Mouse (Mus musculus) thymus, adult 2 months (tissue): Measurements from ENCODE around the gene B4galnt2. TPM values are rescaled to one million over a fixed set of nuclear protein-coding genes. Genes with fewer than 3 reads are reported as not detected.

Source experiments
- DNase-seq: peaks from one replicate; pipeline ENCODE4 v3.0.0; 2021
- H3K27ac ChIP-seq: fragments of 200-500 bp; 2 replicates; pipeline ENCODE4 v1.5.1; 2012; ENCODE audit warnings: low read length, control low read depth; ENCODE audit not compliant: control insufficient read depth, insufficient read depth
- H3K27me3 ChIP-seq: fragments of 200-500 bp; 2 replicates; pipeline ENCODE4 v1.6.1; 2012; ENCODE audit warnings: mild to moderate bottlenecking, low read length, moderate library complexity, mixed read lengths; ENCODE audit not compliant: control insufficient read depth, insufficient read depth
- H3K36me3 ChIP-seq: fragments of 200-500 bp; 2 replicates; pipeline ENCODE4 v1.6.1; 2012; ENCODE audit warnings: mild to moderate bottlenecking, low read length, moderate library complexity; ENCODE audit not compliant: control insufficient read depth, insufficient read depth
- H3K4me1 ChIP-seq: fragments of 200-500 bp; replicated peaks from 2 replicates; pipeline ENCODE4 v1.6.1; 2012; ENCODE audit warnings: low read length; ENCODE audit not compliant: control insufficient read depth, insufficient read depth
- H3K4me3 ChIP-seq: fragments of 200-500 bp; 2 replicates; pipeline ENCODE4 v1.5.1; 2012; ENCODE audit warnings: mild to moderate bottlenecking, low read length, control low read depth, moderate library complexity; ENCODE audit not compliant: control insufficient read depth, insufficient read depth
- CTCF ChIP-seq: fragments of 200-500 bp; IDR thresholded peaks from 2 replicates; pipeline ENCODE4 v1.5.1; 2012; ENCODE audit warnings: mild to moderate bottlenecking, control low read depth, low read length, moderate library complexity, borderline replicate concordance; ENCODE audit not compliant: control insufficient read depth, poor library complexity, insufficient read depth; ENCODE audit errors: extremely low read depth
- POLR2A ChIP-seq: fragments of 200-500 bp; IDR thresholded peaks from 2 replicates; pipeline ENCODE4 v1.6.1; 2012; ENCODE audit warnings: mild to moderate bottlenecking, low read length, control low read depth, moderate library complexity; ENCODE audit not compliant: control insufficient read depth, poor library complexity, insufficient read depth; ENCODE audit errors: extremely low read depth
- WGBS: fragments of 180-500 bp; shearing (Covaris S2); methylation state at CpG from one replicate; pipeline ENCODE4 v1.1.7; 2018; 5-methylcytosine and 5-hydroxymethylcytosine counted together
- polyA plus RNA-seq: library from polyadenylated mRNA; depleted of rRNA; stranded (reverse); fragments of >200 nt; gene quantifications from 2 replicates; pipeline ENCODE4 v1.2.3, GENCODE M21; 2012; rRNA removed

B4galnt2 gene
- polyA plus RNA-seq = not detected in 2 replicates

DNA sequence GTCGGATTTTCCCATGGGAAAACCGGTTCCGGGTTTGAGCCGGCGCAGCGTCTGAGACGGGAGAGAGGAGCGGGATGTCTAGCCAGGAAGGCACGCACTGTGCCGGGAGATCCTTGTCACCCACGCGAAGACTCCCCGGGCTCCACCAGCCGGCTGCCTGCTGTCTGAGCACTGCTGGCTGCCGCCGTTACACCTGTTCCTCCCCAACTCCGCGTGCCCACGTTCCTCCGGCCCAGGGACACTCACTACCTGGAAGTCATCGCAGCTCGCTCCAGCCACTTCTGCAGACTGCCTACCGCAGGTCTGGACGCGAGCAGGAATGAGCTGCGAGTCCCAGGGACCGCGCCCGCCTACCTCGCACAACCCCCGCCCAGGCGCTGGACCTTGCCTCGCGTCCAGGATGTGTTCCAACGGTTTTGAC, at the start of gene B4galnt2:
TSS of gene B4galnt2 (minus strand) at position 321 of the 421 bp plus-strand sequence.
- H3K27me3 ChIP-seq = peaks cover 16% of the 10 kb centered on the region; the same call in 1 of the 2 replicates
- no peak for DNase-seq
- H3K27ac ChIP-seq = no peak within 1 kb of the TSS
- H3K4me3 ChIP-seq = no peak within 1 kb of the TSS
- no peaks in the 10 kb centered on the region for H3K36me3 ChIP-seq
- WGBS = 3% methylated on average over 35 of the region's 35 CpGs
- TF ChIP-seq CTCF = no peak
- TF ChIP-seq POLR2A = no peak
- peaks cover 4% of the 10 kb centered on the region for H3K4me1 ChIP-seq

DNA sequence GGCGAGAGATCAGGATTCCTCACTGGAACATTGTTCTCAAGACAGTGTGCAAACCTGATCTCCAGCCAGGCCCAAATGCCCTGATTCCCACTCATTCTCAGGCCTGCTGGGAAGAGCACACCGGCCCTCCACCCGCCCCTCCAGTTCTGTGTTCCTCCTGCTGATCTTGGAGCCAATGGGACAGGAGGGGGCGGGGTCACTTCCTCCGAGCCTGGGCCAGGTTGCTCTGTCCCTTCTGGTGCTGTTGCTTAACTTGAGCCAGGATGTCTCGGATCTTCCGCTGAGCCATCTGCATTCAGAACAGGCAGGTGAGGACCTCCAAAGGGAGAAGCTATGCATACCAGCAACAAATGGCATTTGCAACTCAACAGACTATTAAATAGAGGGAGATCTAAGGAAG, 48.6 kb upstream of the B4galnt2 start:
- Histone ChIP-seq H3K4me3 (no peak overlapping the region), H3K36me3 (no peaks in the 10 kb centered on the region), H3K4me1 (no peaks in the 10 kb centered on the region), H3K27me3 (no peaks in the 10 kb centered on the region), H3K27ac (no peak overlapping the region)
- WGBS = 83% methylated on average over 7 of the region's 7 CpGs
- DNase-seq = no peak
- TF ChIP-seq POLR2A = no peak

DNA sequence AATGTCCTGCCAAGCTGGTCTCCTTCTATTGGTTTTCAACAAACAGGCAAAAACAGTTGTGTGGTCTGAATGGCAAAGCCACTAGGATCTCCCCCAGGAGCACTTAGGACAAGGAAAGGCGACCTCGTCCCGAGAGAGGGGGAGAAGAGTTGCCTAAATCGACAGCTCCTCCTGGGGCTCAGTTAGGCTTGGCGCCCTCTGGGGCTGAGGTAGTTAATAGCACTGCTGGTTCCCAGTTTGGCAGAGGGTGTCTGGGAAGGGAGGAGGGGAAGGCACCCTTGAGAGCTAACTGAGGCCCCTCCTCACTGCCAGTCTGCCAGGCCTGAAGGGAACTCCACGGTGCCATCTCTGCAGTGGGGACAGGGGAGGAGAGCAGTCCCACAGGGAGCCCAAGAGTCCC, 44.5 kb upstream of the B4galnt2 start:
- Histone ChIP-seq H3K27me3 (no peaks in the 10 kb centered on the region), H3K36me3 (no peaks in the 10 kb centered on the region), H3K4me1 (no peaks in the 10 kb centered on the region), H3K27ac (no peak overlapping the region), H3K4me3 (no peak overlapping the region)
- DNase-seq = peak; percentile 20
- TF ChIP-seq CTCF (no peak), POLR2A (no peak)
- WGBS = 60% methylated on average over 6 of the region's 6 CpGs

DNA sequence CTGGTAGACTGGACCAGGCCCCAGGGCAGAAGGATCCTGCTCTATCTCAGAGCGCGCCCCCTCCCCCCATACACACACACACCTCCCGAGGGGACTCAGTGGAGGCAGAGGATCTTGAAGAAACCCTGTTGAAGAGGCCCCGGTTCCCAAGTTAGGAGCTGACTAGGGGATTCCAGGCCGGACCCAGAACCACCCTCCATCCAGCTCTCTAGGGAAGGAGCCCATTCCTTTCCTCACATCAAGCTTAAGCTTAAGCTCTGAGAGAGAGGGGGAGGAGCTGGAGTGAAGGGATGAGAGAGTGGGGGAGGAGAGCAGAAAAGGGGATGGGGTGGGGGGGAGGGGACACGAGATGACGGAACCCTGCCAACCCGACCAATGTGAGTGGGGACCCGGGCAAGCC, 43.6 kb upstream of the B4galnt2 start:
- H3K27ac ChIP-seq = no peak overlapping the region
- no peaks in the 10 kb centered on the region for H3K36me3 ChIP-seq
- H3K27me3 ChIP-seq = no peaks in the 10 kb centered on the region
- H3K4me1 ChIP-seq = no peaks in the 10 kb centered on the region
- TF ChIP-seq POLR2A = no peak
- TF ChIP-seq CTCF = no peak
- 94% methylated on average over 9 of the region's 9 CpGs for WGBS
- no peak overlapping the region for H3K4me3 ChIP-seq
- DNase-seq = no peak

DNA sequence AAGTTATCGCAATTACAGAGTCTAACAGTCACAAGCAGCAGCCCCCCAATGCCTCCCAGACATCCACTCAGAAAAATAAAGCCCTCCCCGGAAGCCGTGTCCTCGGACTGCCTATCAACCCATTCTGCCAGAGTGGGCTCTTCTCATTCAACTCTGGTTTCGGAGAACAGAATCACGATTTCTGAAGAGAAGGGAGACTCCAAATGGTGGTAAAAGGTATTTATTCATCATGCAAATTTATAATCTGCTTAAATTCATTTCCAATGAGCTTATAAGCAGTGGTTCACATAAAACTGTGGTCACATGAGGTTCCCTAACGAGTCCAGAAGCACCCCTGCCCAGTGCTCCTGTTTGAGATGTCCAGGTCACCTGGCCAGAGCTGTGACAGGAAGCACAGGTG, 42.7 kb upstream of the B4galnt2 start:
- Histone ChIP-seq H3K27ac (no peak overlapping the region), H3K4me1 (no peaks in the 10 kb centered on the region), H3K27me3 (no peaks in the 10 kb centered on the region), H3K36me3 (no peaks in the 10 kb centered on the region), H3K4me3 (no peak overlapping the region)
- no peak for DNase-seq
- WGBS = 89% methylated on average over 7 of the region's 7 CpGs
- TF ChIP-seq CTCF = no peak
- TF ChIP-seq POLR2A = no peak

DNA sequence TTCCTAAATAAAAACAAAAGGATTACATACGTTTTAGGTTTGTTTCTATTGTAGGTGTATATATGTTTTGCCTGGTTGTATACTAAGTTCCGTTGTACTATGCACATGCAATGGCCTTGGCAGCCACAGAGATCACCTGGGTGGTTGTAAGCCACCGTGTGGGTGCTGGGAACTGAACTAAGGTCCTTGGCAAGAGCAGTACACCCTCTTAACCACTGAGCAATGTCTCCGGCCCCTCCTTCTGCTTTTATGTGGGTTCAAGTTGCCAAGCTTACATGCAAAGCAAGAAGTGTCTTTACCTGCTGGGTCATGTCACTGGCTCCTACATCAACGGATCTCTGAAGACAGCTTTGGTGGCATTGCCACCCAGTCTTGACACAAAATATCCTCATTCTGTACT, 38.6 kb upstream of the B4galnt2 start:
- TF ChIP-seq POLR2A (no peak), CTCF (no peak)
- Histone ChIP-seq H3K4me3 (no peak overlapping the region), H3K36me3 (no peaks in the 10 kb centered on the region), H3K4me1 (no peaks in the 10 kb centered on the region), H3K27ac (no peak overlapping the region), H3K27me3 (no peaks in the 10 kb centered on the region)
- 78% methylated on average over 5 of the region's 5 CpGs for WGBS
- DNase-seq = no peak

DNA sequence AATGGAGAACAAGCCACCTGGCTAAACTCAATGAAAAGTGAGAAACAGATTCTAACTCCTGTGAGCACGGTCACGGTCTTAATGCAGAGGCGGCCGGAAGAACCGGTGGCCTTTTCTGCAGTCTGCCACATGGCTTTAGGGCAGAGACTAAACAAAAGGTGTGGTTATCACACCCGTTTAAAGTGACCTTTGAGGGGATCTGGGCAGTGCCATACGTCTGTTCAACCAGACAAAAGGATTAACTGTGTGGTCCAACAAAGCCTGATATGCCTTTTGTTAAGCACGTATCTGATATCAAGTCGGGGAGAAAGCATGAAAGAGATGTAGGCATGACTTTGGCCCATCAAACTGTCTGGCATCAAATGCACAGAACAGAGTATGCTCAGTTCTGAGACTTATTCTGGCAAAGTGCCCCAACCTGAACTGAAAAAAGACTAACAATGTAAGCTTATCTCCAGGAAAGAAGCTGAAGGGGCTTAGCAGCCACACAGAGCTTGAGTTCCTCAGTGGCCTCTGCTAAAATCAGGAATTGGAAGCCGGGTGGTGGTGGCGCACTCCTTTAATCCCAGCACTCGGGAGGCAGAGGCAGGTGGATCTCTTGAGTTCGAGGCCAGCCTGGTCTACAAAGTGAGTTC, 31.3 kb upstream of the B4galnt2 start:
- Histone ChIP-seq H3K27me3 (no peaks in the 10 kb centered on the region), H3K4me3 (no peak overlapping the region), H3K4me1 (no peaks in the 10 kb centered on the region), H3K27ac (no peak overlapping the region), H3K36me3 (no peaks in the 10 kb centered on the region)
- no peak for DNase-seq
- WGBS = 91% methylated on average over 13 of the region's 13 CpGs
- TF ChIP-seq POLR2A (no peak), CTCF (no peak)
